Mouse (Mus musculus) heart, embryonic 11.5 days (tissue): Measurements from ENCODE around the gene Slc25a27. TPM values are rescaled to one million over a fixed set of nuclear protein-coding genes. Genes with fewer than 3 reads are reported as not detected.
A peak's percentile ranks its signal among the peaks of the same experiment; 100 is the strongest.

Experiments used
- ATAC-seq: fragments of 200-750 bp; cut with Nextera tagmentation; replicated peaks from 2 replicates; pipeline ENCODE4 v1.8.0; 2017; ENCODE audit warnings: moderate library complexity; ENCODE audit not compliant: insufficient number of reproducible peaks, low FRiP score, low TSS enrichment
- H3K27ac ChIP-seq: fragments of 300-500 bp; sonication (generic); 2 replicates; pipeline ENCODE4 v1.5.1; 2014; ENCODE audit warnings: mild to moderate bottlenecking, low read depth, low read length
- H3K27me3 ChIP-seq: fragments of 300-500 bp; sonication (generic); 2 replicates; pipeline ENCODE4 v1.6.1; 2014; ENCODE audit warnings: mild to moderate bottlenecking, low read length, mixed read lengths; ENCODE audit not compliant: control insufficient read depth, insufficient read depth
- H3K36me3 ChIP-seq: fragments of 300-500 bp; sonication (generic); 2 replicates; pipeline ENCODE4 v1.6.1; 2014; ENCODE audit warnings: mild to moderate bottlenecking, low read length, moderate library complexity, mixed read lengths; ENCODE audit not compliant: control insufficient read depth, insufficient read depth
- H3K4me1 ChIP-seq: fragments of 300-500 bp; sonication (generic); 2 replicates; pipeline ENCODE4 v1.6.1; 2014; ENCODE audit warnings: low read length; ENCODE audit not compliant: control insufficient read depth, insufficient read depth
- H3K4me2 ChIP-seq: fragments of 300-500 bp; sonication (generic); 2 replicates; pipeline ENCODE4 v1.6.1; 2014; ENCODE audit warnings: mild to moderate bottlenecking, moderate library complexity
- H3K4me3 ChIP-seq: fragments of 300-500 bp; sonication (generic); 2 replicates; pipeline ENCODE4 v1.5.1; 2014; ENCODE audit warnings: low read depth, low read length
- H3K9ac ChIP-seq: fragments of 300-500 bp; sonication (generic); 2 replicates; pipeline ENCODE4 v1.6.1; 2014; ENCODE audit warnings: mild to moderate bottlenecking, low read depth, low read length, moderate library complexity
- H3K9me3 ChIP-seq: fragments of 300-500 bp; sonication (generic); replicated peaks from 2 replicates; pipeline ENCODE4 v1.6.1; 2016; ENCODE audit warnings: low read length; ENCODE audit not compliant: control insufficient read depth
- WGBS: fragments of 180-500 bp; shearing (Covaris S2); extraction: QIAGEN DNeasy Blood & Tissue Kit; methylation state at CpG from one replicate; pipeline ENCODE4 v1.1.7; 2014; ENCODE audit not compliant: insufficient replicate concordance; 5-methylcytosine and 5-hydroxymethylcytosine counted together
- polyA plus RNA-seq: library from polyadenylated mRNA; unstranded; fragments of >200 nt; fragmentation: Nextera tagmentation; extraction: Ambion mirVana; gene quantifications from 2 replicates; pipeline ENCODE4 v1.2.1, GENCODE M21; 2014

The Slc25a27 gene
- polyA plus RNA-seq, 1 experiment from 2014 or later, result 10.2 TPM

GRCm38 (mm10) chr17:43669145-43669695 is 2.2 kb upstream of the Slc25a27 start:
- H3K4me3 ChIP-seq, result 0 out of 2 replicates have a peak overlapping the region, but pooled peaks have one; percentile 1
- no peak overlapping the region for H3K9ac ChIP-seq
- H3K4me1 ChIP-seq, result peaks cover 14% of the 10 kb centered on the region
- ATAC-seq, result no peak
- H3K4me2 ChIP-seq, result peak overlapping the region; percentile 93
- 65% methylated on average over 6 of the region's 6 CpGs for WGBS
- H3K36me3 ChIP-seq, result no peaks in the 10 kb centered on the region
- no peaks in the 10 kb centered on the region for H3K9me3 ChIP-seq
- peak overlapping the region; percentile 1; the same call in 1 of the 2 replicates for H3K27ac ChIP-seq
- H3K27me3 ChIP-seq, result no peaks in the 10 kb centered on the region

- H3K36me3 ChIP-seq, result no peaks in the 10 kb centered on the region
- H3K27ac ChIP-seq, result 0 out of 2 replicates have a peak within 1 kb of the TSS, but pooled peaks have one; percentile 29
- peaks cover 14% of the 10 kb centered on the region for H3K4me1 ChIP-seq
- H3K9ac ChIP-seq, result peak within 1 kb of the TSS; percentile 77
- WGBS, result under 1% methylated on average over 17 of the region's 17 CpGs
- H3K4me2 ChIP-seq, result peak within 1 kb of the TSS; percentile 93
- H3K9me3 ChIP-seq, result no peaks in the 10 kb centered on the region
- peak within 1 kb of the TSS; percentile 89 for H3K4me3 ChIP-seq
- ATAC-seq, result no peak
- no peaks in the 10 kb centered on the region for H3K27me3 ChIP-seq
Measured at GRCm38 (mm10) chr17:43667290-43667843, 353 bp upstream of the Slc25a27 start, which contains the start of gene Cyp39a1. Cyp39a1 (plus strand) TSS chr17:43667425.

GRCm38 (mm10) chr17:43651314-43652046 is 15.5 kb downstream of the Slc25a27 start:
- no peaks in the 10 kb centered on the region for H3K9me3 ChIP-seq
- no peaks in the 10 kb centered on the region for H3K27me3 ChIP-seq
- H3K4me3 ChIP-seq, result no peak overlapping the region
- WGBS, result 58% methylated on average over 13 of the region's 14 CpGs
- no peak overlapping the region for H3K9ac ChIP-seq
- H3K4me2 ChIP-seq, result no peak overlapping the region
- ATAC-seq, result no peak
- H3K4me1 ChIP-seq, result peaks cover 10% of the 10 kb centered on the region
- H3K36me3 ChIP-seq, result no peaks in the 10 kb centered on the region
- no peak overlapping the region for H3K27ac ChIP-seq

- no peaks in the 10 kb centered on the region for H3K36me3 ChIP-seq
- no peaks in the 10 kb centered on the region for H3K9me3 ChIP-seq
- no peak for ATAC-seq
- no peak overlapping the region for H3K27ac ChIP-seq
- 73% methylated on average over 10 of the region's 10 CpGs for WGBS
- H3K27me3 ChIP-seq, result no peaks in the 10 kb centered on the region
- H3K4me1 ChIP-seq, result peaks cover 14% of the 10 kb centered on the region
- H3K4me2 ChIP-seq, result no peak overlapping the region
- H3K9ac ChIP-seq, result no peak overlapping the region
- no peak overlapping the region for H3K4me3 ChIP-seq
Measured at GRCm38 (mm10) chr17:43649641-43650436, 17.2 kb downstream of the Slc25a27 start.

- no peak overlapping the region for H3K9ac ChIP-seq
- WGBS, result 52% methylated on average over 5 of the region's 5 CpGs
- no peaks in the 10 kb centered on the region for H3K9me3 ChIP-seq
- no peak overlapping the region for H3K4me2 ChIP-seq
- H3K27me3 ChIP-seq, result no peaks in the 10 kb centered on the region
- no peak overlapping the region for H3K4me3 ChIP-seq
- H3K36me3 ChIP-seq, result no peaks in the 10 kb centered on the region
- no peak for ATAC-seq
- no peak overlapping the region for H3K27ac ChIP-seq
- peaks cover 24% of the 10 kb centered on the region for H3K4me1 ChIP-seq
Measured at GRCm38 (mm10) chr17:43646925-43647324, 20.1 kb downstream of the Slc25a27 start.

GRCm38 (mm10) chr17:43645136-43645535 is 21.9 kb downstream of the Slc25a27 start:
- 86% methylated on average over 3 of the region's 3 CpGs for WGBS
- H3K9me3 ChIP-seq, result no peaks in the 10 kb centered on the region
- H3K36me3 ChIP-seq, result no peaks in the 10 kb centered on the region
- peaks cover 24% of the 10 kb centered on the region for H3K4me1 ChIP-seq
- H3K4me2 ChIP-seq, result no peak overlapping the region
- ATAC-seq, result no peak
- H3K27me3 ChIP-seq, result no peaks in the 10 kb centered on the region
- no peak overlapping the region for H3K4me3 ChIP-seq
- H3K27ac ChIP-seq, result no peak overlapping the region
- H3K9ac ChIP-seq, result no peak overlapping the region

- Histone ChIP-seq H3K9me3 (no peaks in the 10 kb centered on the region), H3K4me2 (no peak overlapping the region), H3K27me3 (no peaks in the 10 kb centered on the region), H3K36me3 (no peaks in the 10 kb centered on the region), H3K27ac (no peak overlapping the region), H3K9ac (no peak overlapping the region), H3K4me1 (peaks cover 24% of the 10 kb centered on the region), H3K4me3 (no peak overlapping the region)
- no peak for ATAC-seq
- 32% methylated on average over 7 of the region's 7 CpGs for WGBS
Measured at GRCm38 (mm10) chr17:43644375-43644774, 22.6 kb downstream of the Slc25a27 start.

GRCm38 (mm10) chr17:43643191-43643590 is 23.8 kb downstream of the Slc25a27 start:
- Histone ChIP-seq H3K27ac (no peak overlapping the region), H3K9me3 (no peaks in the 10 kb centered on the region), H3K27me3 (no peaks in the 10 kb centered on the region), H3K36me3 (no peaks in the 10 kb centered on the region), H3K4me1 (peaks cover 21% of the 10 kb centered on the region), H3K4me3 (no peak overlapping the region), H3K9ac (no peak overlapping the region), H3K4me2 (no peak overlapping the region)
- ATAC-seq, result no peak
- 47% methylated on average over 7 of the region's 7 CpGs for WGBS
